Comparison of ENCODE assay signal across 22 mouse cellular contexts in genomic region chr19:55652693-55653265, GRCm38 (mm10).
"Had no signal": no experiment of that assay in that cellular context is flagged by ENCODE, and none has a peak within 500 bp of the region (broad histone marks: within the 10 kb centered on the region; RNA-seq: fewer than 3 reads in every experiment).

No protein-coding gene starts in this region.

- H3K9me3 ChIP-seq: heart, embryonic 13.5 days; heart, embryonic 15.5 days; hindbrain, embryonic 13.5 days; hindbrain, embryonic 15.5 days; limb, embryonic 10.5 days; limb, embryonic 12.5 days had no signal

- H3K4me3 ChIP-seq: heart, adult 2 months; heart, embryonic 13.5 days; heart, embryonic 15.5 days; hindbrain, embryonic 13.5 days; hindbrain, embryonic 15.5 days; layer of hippocampus, adult 2 months; left cerebral cortex, adult 2 months; limb, embryonic 10.5 days; limb, embryonic 12.5 days had no signal

- DNase-seq: gastrocnemius, postnatal 14 days; gastrocnemius, postnatal 36 days; heart, adult 11 months; heart, adult 2 months; heart, postnatal 14 days; heart, postnatal 36 days; kidney, adult 18-20 months; kidney, adult 8-10 months; kidney, postnatal 10 days; kidney, postnatal 25 days; kidney, postnatal 4 days; liver had no signal

- H3K27me3 ChIP-seq: heart, embryonic 13.5 days; hindbrain, embryonic 15.5 days had no signal

- ATAC-seq: hindbrain, postnatal 0 days; intestine, postnatal 0 days had no signal

- H3K4me1 ChIP-seq: heart, embryonic 13.5 days; hindbrain, embryonic 13.5 days; hindbrain, embryonic 15.5 days; limb, embryonic 12.5 days had no signal

- H3K9ac ChIP-seq: heart, embryonic 13.5 days; heart, embryonic 15.5 days; hindbrain, embryonic 13.5 days; hindbrain, embryonic 15.5 days; limb, embryonic 12.5 days had no signal

- H3K36me3 ChIP-seq: heart, embryonic 13.5 days; heart, embryonic 15.5 days; hindbrain, embryonic 13.5 days; hindbrain, embryonic 15.5 days; limb, embryonic 10.5 days; limb, embryonic 12.5 days had no signal

- H3K27ac ChIP-seq: heart, adult 2 months; heart, embryonic 13.5 days; heart, embryonic 15.5 days; hindbrain, embryonic 13.5 days; hindbrain, embryonic 15.5 days; hindbrain, postnatal 0 days; layer of hippocampus, adult 2 months; left cerebral cortex, adult 2 months; limb, embryonic 10.5 days; limb, embryonic 12.5 days had no signal
